Mouse (Mus musculus) heart, embryonic 15.5 days (tissue): Measurements from ENCODE around the gene Scarf1. TPM values are rescaled to one million over a fixed set of nuclear protein-coding genes. Genes with fewer than 3 reads are reported as not detected.

Source experiments
- ATAC-seq: fragments of 200-750 bp; cut with Nextera tagmentation; replicated peaks from 2 replicates; pipeline ENCODE4 v1.8.0; 2017; ENCODE audit warnings: low read depth, moderate TSS enrichment; ENCODE audit not compliant: insufficient number of reproducible peaks, insufficient read depth, low FRiP score
- H3K27ac ChIP-seq: fragments of 300-500 bp; sonication (generic); 2 replicates; pipeline ENCODE4 v1.5.1; 2015; ENCODE audit warnings: mild to moderate bottlenecking, inconsistent platforms
- H3K27me3 ChIP-seq: fragments of 300-500 bp; sonication (generic); 2 replicates; pipeline ENCODE4 v1.6.1; 2015; ENCODE audit warnings: inconsistent platforms
- H3K36me3 ChIP-seq: fragments of 300-500 bp; sonication (generic); 2 replicates; pipeline ENCODE4 v1.6.1; 2015; ENCODE audit warnings: mild to moderate bottlenecking, inconsistent platforms
- H3K4me1 ChIP-seq: fragments of 300-500 bp; sonication (generic); replicated peaks from 2 replicates; pipeline ENCODE4 v1.6.1; 2015; ENCODE audit warnings: inconsistent platforms
- H3K4me2 ChIP-seq: fragments of 300-500 bp; sonication (generic); 2 replicates; pipeline ENCODE4 v1.6.1; 2015; ENCODE audit warnings: inconsistent platforms, mild to moderate bottlenecking, moderate library complexity
- H3K4me3 ChIP-seq: fragments of 300-500 bp; sonication (generic); 2 replicates; pipeline ENCODE4 v1.5.1; 2015; ENCODE audit warnings: mild to moderate bottlenecking, inconsistent platforms
- H3K9ac ChIP-seq: fragments of 300-500 bp; sonication (generic); 2 replicates; pipeline ENCODE4 v1.6.1; 2015; ENCODE audit warnings: mild to moderate bottlenecking, inconsistent platforms
- H3K9me3 ChIP-seq: fragments of 300-500 bp; sonication (generic); replicated peaks from 2 replicates; pipeline ENCODE4 v1.6.1; 2016; ENCODE audit warnings: inconsistent platforms
- WGBS: fragments of 180-500 bp; shearing (Covaris S2); methylation state at CpG from one replicate; pipeline ENCODE4 v1.1.7; 2015; ENCODE audit warnings: mixed read lengths; 5-methylcytosine and 5-hydroxymethylcytosine counted together
- polyA plus RNA-seq: library from polyadenylated mRNA; unstranded; fragments of >200 nt; fragmentation: Nextera tagmentation; extraction: Ambion mirVana; gene quantifications from 2 replicates; pipeline ENCODE4 v1.2.1, GENCODE M21; 2015

Gene Scarf1
- 10.4 and 13.0 TPM in 2 replicates for polyA plus RNA-seq

DNA sequence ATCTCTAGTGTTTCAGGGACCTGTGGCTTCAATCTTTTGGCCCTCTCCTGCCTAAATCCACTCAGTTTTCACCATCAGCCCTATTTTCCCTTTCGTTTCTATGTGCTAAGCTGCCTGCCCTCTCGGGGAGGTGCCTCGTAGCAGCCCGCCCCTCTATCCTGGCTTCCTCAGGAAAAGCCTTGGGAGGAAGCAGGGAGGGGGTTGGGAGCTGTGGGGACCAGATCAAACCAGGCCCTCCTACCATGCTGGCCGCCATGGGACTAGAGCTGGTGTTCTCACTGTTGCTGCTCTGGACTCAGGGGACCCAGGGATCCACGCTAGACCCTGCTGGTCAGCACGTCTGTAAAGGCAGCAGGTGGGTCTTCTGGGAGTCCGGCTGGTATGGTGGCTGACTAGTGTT lies at the start of gene Scarf1:
Gene Scarf1 (plus strand): TSS at position 205 of the 400 bp plus-strand sequence.
- WGBS: 60% methylated on average over 8 of the region's 8 CpGs
- peak within 1 kb of the TSS; percentile 40 for H3K4me3 ChIP-seq
- H3K27me3 ChIP-seq: no peaks in the 10 kb centered on the region
- peak within 1 kb of the TSS; percentile 55 for H3K27ac ChIP-seq
- H3K4me2 ChIP-seq: peak within 1 kb of the TSS; percentile 50
- peaks cover 27% of the 10 kb centered on the region for H3K4me1 ChIP-seq
- peak within 1 kb of the TSS; percentile 34 for H3K9ac ChIP-seq
- peaks cover 8% of the 10 kb centered on the region for H3K36me3 ChIP-seq
- H3K9me3 ChIP-seq: no peaks in the 10 kb centered on the region
- ATAC-seq: no peak

GRCm38 (mm10) chr11:75463624-75464023 lies 49.7 kb upstream of the Scarf1 start:
- H3K4me2 ChIP-seq: peak overlapping the region; percentile 78
- 57% methylated on average over 4 of the region's 4 CpGs for WGBS
- H3K27ac ChIP-seq: peak overlapping the region; percentile 94
- H3K4me1 ChIP-seq: peaks cover 49% of the 10 kb centered on the region
- peaks cover 23% of the 10 kb centered on the region for H3K36me3 ChIP-seq
- no peaks in the 10 kb centered on the region for H3K27me3 ChIP-seq
- H3K9me3 ChIP-seq: no peaks in the 10 kb centered on the region
- H3K9ac ChIP-seq: no peak overlapping the region
- H3K4me3 ChIP-seq: peak overlapping the region; percentile 80
- ATAC-seq: no peak

DNA sequence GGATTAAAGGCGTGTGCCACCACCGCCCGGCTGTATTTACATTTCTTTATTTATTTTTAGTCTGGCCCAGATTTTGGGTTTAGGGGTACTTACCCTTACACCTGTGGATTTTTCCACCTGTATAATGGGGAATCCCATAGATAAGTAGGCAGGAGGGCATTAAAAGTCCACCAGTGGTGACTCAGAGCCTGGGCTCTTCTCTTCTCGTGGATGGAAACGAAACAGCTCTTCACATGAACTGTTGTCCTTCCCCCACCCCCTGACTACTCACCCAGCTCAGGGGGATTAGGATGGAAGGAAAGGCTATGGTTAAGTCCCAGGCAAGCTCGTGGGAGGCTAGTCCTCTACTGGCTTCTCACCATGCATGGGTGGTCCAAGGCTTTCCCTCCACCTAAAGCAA lies 48.9 kb upstream of the Scarf1 start:
- 86% methylated on average over 6 of the region's 6 CpGs for WGBS
- no peak overlapping the region for H3K4me3 ChIP-seq
- ATAC-seq: no peak
- peaks cover 23% of the 10 kb centered on the region for H3K36me3 ChIP-seq
- no peak overlapping the region for H3K27ac ChIP-seq
- H3K4me1 ChIP-seq: peaks cover 41% of the 10 kb centered on the region
- no peak overlapping the region for H3K4me2 ChIP-seq
- H3K9me3 ChIP-seq: no peaks in the 10 kb centered on the region
- no peaks in the 10 kb centered on the region for H3K27me3 ChIP-seq
- H3K9ac ChIP-seq: no peak overlapping the region

DNA sequence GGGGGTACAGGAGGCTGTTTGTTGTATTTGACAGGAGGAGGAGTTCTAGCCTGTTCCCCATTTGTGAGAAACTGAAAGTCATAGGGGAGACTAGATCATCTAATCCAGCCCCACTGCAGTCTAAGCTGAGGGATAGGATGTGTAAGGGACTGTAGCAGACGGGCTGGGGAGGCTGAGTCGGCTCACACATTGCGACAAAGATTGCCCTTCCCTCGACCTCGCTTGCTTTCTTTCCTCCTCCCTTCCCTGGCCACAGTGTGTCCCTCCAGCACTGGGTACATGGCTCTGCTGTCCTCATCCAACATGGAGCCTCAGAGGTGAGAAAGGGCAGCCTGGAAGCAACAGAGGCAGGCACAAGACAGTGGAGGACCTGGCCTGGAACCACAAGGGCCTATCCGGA lies 48.3 kb upstream of the Scarf1 start:
- ATAC-seq: no peak
- H3K4me3 ChIP-seq: no peak overlapping the region
- H3K9ac ChIP-seq: no peak overlapping the region
- H3K4me1 ChIP-seq: peaks cover 35% of the 10 kb centered on the region
- no peak overlapping the region for H3K4me2 ChIP-seq
- H3K9me3 ChIP-seq: no peaks in the 10 kb centered on the region
- H3K27me3 ChIP-seq: no peaks in the 10 kb centered on the region
- 88% methylated on average over 6 of the region's 6 CpGs for WGBS
- H3K27ac ChIP-seq: no peak overlapping the region
- peaks cover 23% of the 10 kb centered on the region for H3K36me3 ChIP-seq

DNA sequence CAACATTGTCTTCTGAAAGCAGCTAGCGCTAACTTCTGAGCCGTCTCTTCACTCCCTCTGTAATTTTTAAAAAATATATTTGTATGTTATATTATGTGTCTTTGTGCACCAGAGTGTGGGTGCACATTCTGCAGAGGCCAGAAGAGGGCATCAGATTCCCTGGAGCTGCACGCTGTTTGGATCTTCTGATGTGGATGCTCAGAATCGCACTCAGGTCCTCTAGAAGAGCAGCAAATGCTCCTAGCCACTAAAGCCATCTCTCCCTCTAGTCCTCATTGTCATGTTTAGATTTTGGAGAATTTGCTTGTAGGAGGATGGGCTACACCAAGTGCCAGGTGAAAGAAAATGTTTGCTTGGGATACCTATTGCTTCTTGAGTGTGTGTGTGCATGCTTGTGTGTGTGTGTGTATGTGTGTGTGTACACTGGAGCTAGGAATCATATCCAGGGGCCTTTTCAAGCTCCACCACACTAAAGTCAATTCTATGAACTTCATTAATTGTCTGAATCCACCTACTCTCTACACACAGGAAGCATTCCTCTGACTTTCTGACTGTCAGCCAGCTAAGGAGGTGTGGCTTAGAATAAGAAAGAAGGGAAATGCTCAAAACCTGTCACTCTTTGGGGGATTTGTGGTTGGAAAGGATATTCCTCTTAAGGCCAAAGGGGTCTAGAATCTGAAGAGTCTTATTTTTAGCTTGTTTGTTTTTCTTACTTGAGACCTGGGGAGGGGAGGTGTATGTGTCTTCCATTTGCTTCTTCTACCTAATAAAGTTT lies 46.4 kb upstream of the Scarf1 start:
- Histone ChIP-seq H3K27ac (no peak overlapping the region), H3K36me3 (peaks cover 23% of the 10 kb centered on the region), H3K9ac (no peak overlapping the region), H3K9me3 (no peaks in the 10 kb centered on the region), H3K27me3 (no peaks in the 10 kb centered on the region), H3K4me3 (no peak overlapping the region), H3K4me1 (peaks cover 31% of the 10 kb centered on the region), H3K4me2 (0 out of 2 replicates have a peak overlapping the region, but pooled peaks have one; percentile 88)
- WGBS: 98% methylated on average over 4 of the region's 4 CpGs
- ATAC-seq: no peak

DNA sequence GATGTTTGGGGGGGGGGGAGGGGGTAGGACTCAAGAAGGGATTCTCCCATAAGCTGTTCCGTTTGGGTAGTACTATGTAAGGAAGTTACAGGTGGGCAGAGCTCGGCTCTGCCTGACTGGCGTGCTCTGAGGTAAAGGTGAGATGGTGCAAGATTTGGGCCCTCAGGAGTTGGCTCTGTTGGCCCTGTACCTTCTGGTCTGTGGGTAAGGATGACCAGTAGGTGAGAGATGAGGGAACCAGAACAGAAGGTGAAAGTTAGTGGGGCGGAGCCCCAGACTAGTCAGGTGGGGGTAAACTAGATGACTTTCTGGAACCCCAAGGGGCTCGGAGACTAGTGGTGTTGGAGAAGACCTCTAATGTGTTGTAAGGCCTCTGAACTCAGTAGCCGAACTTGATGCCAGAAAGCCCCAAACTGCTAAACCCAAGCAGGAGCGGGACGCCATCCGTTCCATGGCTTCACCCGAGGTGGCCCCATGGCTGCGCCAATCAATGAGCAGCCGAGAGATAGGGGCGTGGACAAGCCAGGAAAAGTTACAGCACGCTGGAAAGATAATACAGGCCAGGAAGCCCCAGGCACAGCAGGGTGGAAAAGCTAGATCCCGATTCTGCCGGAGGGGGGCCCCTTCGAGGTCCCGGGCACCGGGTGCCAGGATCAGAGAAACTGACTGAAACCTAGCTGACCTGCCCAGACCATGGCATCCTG lies 45.7 kb upstream of the Scarf1 start:
- Histone ChIP-seq H3K36me3 (peaks cover 23% of the 10 kb centered on the region), H3K4me1 (peaks cover 28% of the 10 kb centered on the region), H3K27me3 (no peaks in the 10 kb centered on the region), H3K9me3 (no peaks in the 10 kb centered on the region), H3K4me3 (peak overlapping the region; percentile 56), H3K4me2 (peak overlapping the region; percentile 88), H3K27ac (peak overlapping the region; percentile 60), H3K9ac (peak overlapping the region; percentile 61)
- peak; percentile 74 for ATAC-seq
- WGBS: 14% methylated on average over 19 of the region's 19 CpGs

DNA sequence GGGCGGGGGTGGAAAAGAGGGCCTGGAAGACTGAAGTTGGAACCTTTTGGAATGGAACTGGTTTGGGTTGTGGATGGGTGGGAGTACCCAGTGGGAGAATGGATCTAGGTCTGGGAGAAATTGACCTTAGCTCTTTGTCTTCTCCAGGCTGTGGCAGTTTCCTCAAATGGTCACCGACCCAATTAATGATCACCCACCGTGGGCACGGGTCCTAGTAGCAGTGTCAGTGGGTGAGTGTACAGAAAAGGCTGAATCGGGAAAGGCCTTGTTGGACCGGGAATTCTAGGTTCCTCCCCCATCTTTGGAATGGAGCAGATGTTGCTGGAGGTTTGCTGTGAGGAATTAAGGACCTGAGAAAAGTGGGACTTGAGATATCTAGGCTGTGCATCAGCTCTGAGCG lies 44.9 kb upstream of the Scarf1 start:
- Histone ChIP-seq H3K9me3 (no peaks in the 10 kb centered on the region), H3K4me3 (peak overlapping the region; percentile 56), H3K36me3 (peaks cover 23% of the 10 kb centered on the region), H3K27ac (peak overlapping the region; percentile 60; the same call in 1 of the 2 replicates), H3K9ac (peak overlapping the region; percentile 61), H3K27me3 (no peaks in the 10 kb centered on the region), H3K4me1 (peaks cover 20% of the 10 kb centered on the region), H3K4me2 (peak overlapping the region; percentile 88)
- WGBS: 60% methylated on average over 7 of the region's 7 CpGs
- no peak for ATAC-seq

GRCm38 (mm10) chr11:75469261-75469660 lies 44.1 kb upstream of the Scarf1 start:
- Histone ChIP-seq H3K4me1 (peaks cover 16% of the 10 kb centered on the region), H3K4me2 (no peak overlapping the region), H3K9me3 (no peaks in the 10 kb centered on the region), H3K36me3 (peaks cover 23% of the 10 kb centered on the region), H3K4me3 (no peak overlapping the region), H3K27ac (no peak overlapping the region), H3K9ac (no peak overlapping the region), H3K27me3 (no peaks in the 10 kb centered on the region)
- 96% methylated on average over 4 of the region's 4 CpGs for WGBS
- no peak for ATAC-seq

DNA sequence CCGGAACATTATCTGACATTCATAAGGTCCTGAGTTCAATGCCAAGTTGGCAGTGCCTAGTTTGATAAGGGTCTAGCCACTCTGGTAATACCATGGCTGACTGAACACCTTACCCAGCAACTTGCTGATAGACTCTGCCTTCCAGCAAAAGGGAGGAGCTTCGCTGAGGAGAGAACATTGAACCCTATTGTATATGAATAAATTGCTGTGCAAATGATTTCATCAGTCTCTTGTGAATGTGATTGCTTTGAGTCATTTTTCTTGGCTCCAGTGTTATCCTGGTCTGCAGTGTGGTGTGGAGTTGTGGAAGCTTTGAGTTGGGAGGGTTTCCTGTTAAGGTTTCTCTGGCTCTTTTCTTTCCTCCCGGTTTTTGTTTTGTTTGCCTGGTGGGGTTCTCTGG lies 42.7 kb upstream of the Scarf1 start:
- Histone ChIP-seq H3K36me3 (peaks cover 10% of the 10 kb centered on the region), H3K9me3 (no peaks in the 10 kb centered on the region), H3K4me1 (peaks cover 16% of the 10 kb centered on the region), H3K9ac (no peak overlapping the region), H3K4me3 (no peak overlapping the region), H3K27ac (no peak overlapping the region), H3K4me2 (no peak overlapping the region), H3K27me3 (no peaks in the 10 kb centered on the region)
- ATAC-seq: no peak
- WGBS: 68% methylated on average over 3 of the region's 3 CpGs

DNA sequence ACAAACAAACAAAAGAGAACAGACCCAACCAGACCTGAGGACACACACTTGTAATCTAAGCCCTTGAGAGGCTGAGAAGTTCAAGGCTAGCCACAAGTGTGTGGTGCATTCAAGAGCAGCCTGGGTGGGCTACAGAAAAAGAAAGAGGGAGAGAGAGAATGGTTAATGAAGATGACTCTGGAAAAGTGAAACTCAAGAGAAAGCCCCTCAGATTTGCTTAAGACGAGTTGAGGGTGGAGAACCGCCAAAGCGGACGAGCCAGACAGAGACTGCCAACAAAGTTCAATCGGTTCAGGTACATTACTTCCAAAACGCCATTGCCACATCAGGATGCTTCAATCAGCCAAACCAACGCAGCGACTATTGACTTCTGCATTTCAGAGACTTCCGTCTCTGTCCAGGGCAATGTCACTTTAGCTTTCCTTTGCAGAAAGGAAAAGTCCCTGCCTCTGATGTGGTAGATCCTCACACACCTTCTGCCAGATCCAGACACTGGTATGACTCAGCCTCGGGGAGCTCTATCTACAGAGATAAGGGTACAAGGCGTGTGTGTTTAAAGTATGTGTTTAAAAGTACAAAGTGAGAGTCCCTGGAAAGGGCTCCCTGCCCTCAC lies 40.8 kb upstream of the Scarf1 start:
- no peak overlapping the region for H3K9ac ChIP-seq
- H3K4me1 ChIP-seq: peaks cover 10% of the 10 kb centered on the region
- no peak overlapping the region for H3K27ac ChIP-seq
- H3K36me3 ChIP-seq: no peaks in the 10 kb centered on the region
- 64% methylated on average over 11 of the region's 11 CpGs for WGBS
- no peak overlapping the region for H3K4me2 ChIP-seq
- ATAC-seq: no peak
- no peaks in the 10 kb centered on the region for H3K27me3 ChIP-seq
- no peaks in the 10 kb centered on the region for H3K9me3 ChIP-seq
- H3K4me3 ChIP-seq: no peak overlapping the region

GRCm38 (mm10) chr11:75473376-75473775 lies 40.0 kb upstream of the Scarf1 start:
- H3K27ac ChIP-seq: no peak overlapping the region
- no peaks in the 10 kb centered on the region for H3K36me3 ChIP-seq
- no peak overlapping the region for H3K4me3 ChIP-seq
- H3K9me3 ChIP-seq: no peaks in the 10 kb centered on the region
- ATAC-seq: no peak
- H3K4me1 ChIP-seq: peaks cover 2% of the 10 kb centered on the region
- H3K27me3 ChIP-seq: no peaks in the 10 kb centered on the region
- 64% methylated on average over 7 of the region's 7 CpGs for WGBS
- no peak overlapping the region for H3K9ac ChIP-seq
- H3K4me2 ChIP-seq: no peak overlapping the region
